Mouse (Mus musculus) kidney, adult 2 months (tissue): ENCODE results near the gene Tldc1.

Experiments used
- CTCF ChIP-seq: fragments of 200-500 bp; conservative IDR thresholded peaks from 2 replicates; pipeline ENCODE4 v1.5.1; 2011; ENCODE audit warnings: low read depth, mild to moderate bottlenecking, control low read depth, low read length, moderate library complexity, mixed read lengths; ENCODE audit not compliant: insufficient read depth, insufficient read length
- POLR2A ChIP-seq: fragments of 200-500 bp; IDR thresholded peaks from one replicate; pipeline ENCODE4 v1.6.1; 2011; ENCODE audit warnings: low read depth, low read length, control low read depth

DNA sequence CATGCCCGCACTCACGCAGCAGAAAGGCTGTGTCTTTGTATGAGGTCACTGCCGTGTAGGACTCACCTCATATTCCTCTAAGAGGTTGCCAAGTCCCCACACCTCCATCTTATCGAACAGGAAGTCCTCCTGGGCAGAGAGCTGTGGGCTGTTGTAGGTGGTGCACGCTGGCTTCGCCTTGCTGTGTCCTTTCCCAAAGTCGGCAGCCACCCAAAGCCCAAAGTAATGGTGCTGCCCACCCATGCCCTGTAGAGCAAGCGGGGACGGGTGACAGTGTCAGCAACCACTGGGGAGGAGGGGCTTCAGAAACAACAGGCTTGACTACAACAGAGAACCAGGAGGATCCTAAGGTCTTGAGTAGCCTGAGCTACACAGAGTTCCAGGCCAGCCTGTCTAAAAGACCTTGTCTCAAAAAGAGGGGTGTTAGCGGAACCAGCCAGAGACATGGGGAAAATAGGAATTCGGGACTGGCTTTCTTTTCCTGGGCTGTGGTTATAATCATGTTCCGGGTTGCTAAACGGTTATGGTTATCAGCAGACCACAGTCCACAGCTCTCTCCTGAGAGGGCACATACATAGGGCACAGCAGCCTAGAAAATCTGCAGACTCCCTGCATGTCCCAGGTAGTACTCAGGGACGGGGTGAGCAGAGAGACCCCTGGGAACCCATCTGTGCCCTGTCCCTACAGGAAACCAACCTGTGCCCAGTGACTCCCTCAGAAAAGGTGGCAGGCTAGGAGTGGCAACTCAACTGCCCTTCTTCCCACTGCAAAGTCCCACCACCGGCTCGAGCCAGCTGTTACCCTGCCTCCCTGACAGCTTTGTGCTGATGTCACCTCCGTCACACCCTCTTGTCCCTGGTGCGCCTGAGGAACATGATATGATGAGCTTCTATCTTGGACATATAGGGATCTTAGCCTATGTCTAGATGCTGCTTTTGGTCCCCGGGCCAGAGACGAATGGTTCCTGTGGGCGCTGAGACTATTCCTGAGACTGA is 15.7 kb downstream of the Tldc1 start:
- TF ChIP-seq POLR2A (no peak), CTCF (no peak)
